Mouse (Mus musculus): ENCODE data around the gene Gm20388.

- no peak for TF ChIP-seq CTCF (IDR thresholded peaks at IDR 0.05; ENCODE audit: extremely low read depth, insufficient read depth, low read length)
- no peak for TF ChIP-seq POLR2A (IDR thresholded peaks at IDR 0.05; ENCODE audit: extremely low read depth, insufficient read depth, low read length)
These were observed 203.7 kb downstream of the Gm20388 start for GRCm38 (mm10) chr8:120114315-120114841.

Data from cortical plate, adult 2 months (tissue).